Mouse (Mus musculus) liver, embryonic 14.5 days (tissue): ENCODE data around the gene Prdm16. TPM values are rescaled to one million over a fixed set of nuclear protein-coding genes. Genes with fewer than 3 reads are reported as not detected.

ENCODE experiments used
- ATAC-seq: fragments of 200-750 bp; cut with Nextera tagmentation; 2 replicates; pipeline ENCODE4 v1.8.0; 2017; ENCODE audit warnings: moderate number of reproducible peaks, mild to moderate bottlenecking, moderate library complexity; ENCODE audit not compliant: insufficient read depth
- DNase-seq, 3 experiments: peaks; one replicate each; pipeline ENCODE4 v3.0.0-alpha.2; 2012 to 2013; ENCODE audit warnings: low read depth in 3 of 3, low spot score in 3 of 3
- H3K27ac ChIP-seq: fragments of 300-500 bp; sonication (generic); 2 replicates; pipeline ENCODE4 v1.5.1; 2014; ENCODE audit warnings: moderate library complexity, mild to moderate bottlenecking, control low read depth, inconsistent platforms
- H3K27me3 ChIP-seq: fragments of 300-500 bp; sonication (generic); 2 replicates; pipeline ENCODE4 v1.6.1; 2014; ENCODE audit warnings: mild to moderate bottlenecking, low read length, moderate library complexity; ENCODE audit not compliant: control insufficient read depth, insufficient read depth
- H3K36me3 ChIP-seq: fragments of 300-500 bp; sonication (generic); replicated peaks from 2 replicates; pipeline ENCODE4 v1.6.1; 2014; ENCODE audit warnings: low read depth; ENCODE audit not compliant: control insufficient read depth, insufficient read depth
- H3K4me1 ChIP-seq, 2 experiments: fragments of 200-500 bp in 1 of 2; fragments of 300-500 bp in 1 of 2; sonication (generic) in 1 of 2; replicated peaks; 2 replicates each; pipeline ENCODE4 v1.6.1; 2012 to 2014; ENCODE audit warnings: antibody characterized with exemption in 1 of 2, inconsistent platforms in 1 of 2, low read length in 1 of 2; ENCODE audit not compliant: control insufficient read depth in 2 of 2, insufficient read depth in 2 of 2
- H3K4me2 ChIP-seq: fragments of 300-500 bp; sonication (generic); 2 replicates; pipeline ENCODE4 v1.6.1; 2014; ENCODE audit warnings: low read depth, mild to moderate bottlenecking, control low read depth, moderate library complexity
- H3K4me3 ChIP-seq, 2 experiments: fragments of 200-500 bp in 1 of 2; fragments of 300-500 bp in 1 of 2; sonication (generic) in 1 of 2; 2 replicates each; pipeline ENCODE4 v1.5.1; 2012 to 2014; ENCODE audit warnings: low read depth in 2 of 2, low read length in 2 of 2, mild to moderate bottlenecking in 2 of 2, control low read depth in 1 of 2, inconsistent platforms in 1 of 2, moderate library complexity in 1 of 2; ENCODE audit not compliant: insufficient read depth in 1 of 2
- H3K9ac ChIP-seq: fragments of 300-500 bp; sonication (generic); replicated peaks from 2 replicates; pipeline ENCODE4 v1.6.1; 2014; ENCODE audit warnings: mild to moderate bottlenecking, control low read depth, moderate library complexity
- H3K9me3 ChIP-seq: fragments of 300-500 bp; sonication (generic); 2 replicates; pipeline ENCODE4 v1.6.1; 2016; ENCODE audit warnings: low read length, mixed read lengths; ENCODE audit not compliant: control insufficient read depth
- CTCF ChIP-seq: IDR thresholded peaks from 2 replicates; pipeline ENCODE4 v1.5.1; 2016; ENCODE audit warnings: antibody characterized with exemption, low read depth, control low read depth
- EP300 ChIP-seq: IDR thresholded peaks from 2 replicates; pipeline ENCODE4 v1.6.1; 2016; ENCODE audit warnings: antibody characterized with exemption, low read depth
- WGBS: fragments of 180-500 bp; shearing (Covaris S2); extraction: QIAGEN DNeasy Blood & Tissue Kit; methylation state at CpG from one replicate; pipeline ENCODE4 v1.1.7; 2014; ENCODE audit not compliant: insufficient replicate concordance; 5-methylcytosine and 5-hydroxymethylcytosine counted together
- polyA plus RNA-seq, 2 experiments: library from polyadenylated mRNA; depleted of rRNA in 1 of 2; stranded (reverse) in 1 of 2; unstranded in 1 of 2; fragments of >200 nt; fragmentation: Nextera tagmentation in 1 of 2; extraction: Ambion mirVana in 1 of 2; gene quantifications; 2 replicates each; pipeline versions ENCODE4 v1.2.1 to v1.2.3; 2012 to 2014

Prdm16 gene
- polyA plus RNA-seq, 2 experiments: 0.70 to 0.86 TPM

GRCm38 (mm10) chr4:154586334-154586733 is 50.3 kb downstream of the Prdm16 start:
- WGBS: 76% methylated on average over 11 of the region's 11 CpGs
- Histone ChIP-seq H3K9me3 (no peaks in the 10 kb centered on the region), H3K4me1 (peaks cover 0 to 2% of the 10 kb centered on the region in 2 experiments; a peak in 1 of 4 replicates), H3K27ac (no peak overlapping the region), H3K27me3 (no peaks in the 10 kb centered on the region), H3K36me3 (no peaks in the 10 kb centered on the region), H3K9ac (no peak overlapping the region), H3K4me2 (no peak overlapping the region), H3K4me3 (no peak overlapping the region)
- no peak for DNase-seq
- ATAC-seq: no peak
- TF ChIP-seq EP300: no peak

GRCm38 (mm10) chr4:154585779-154586178 is 50.9 kb downstream of the Prdm16 start:
- H3K27ac ChIP-seq: no peak overlapping the region
- no peaks in the 10 kb centered on the region for H3K9me3 ChIP-seq
- no peak for ATAC-seq
- DNase-seq: no peak
- no peak overlapping the region for H3K4me2 ChIP-seq
- H3K36me3 ChIP-seq: no peaks in the 10 kb centered on the region
- no peaks in the 10 kb centered on the region for H3K4me1 ChIP-seq
- 63% methylated on average over 14 of the region's 14 CpGs for WGBS
- no peak overlapping the region for H3K9ac ChIP-seq
- no peaks in the 10 kb centered on the region for H3K27me3 ChIP-seq
- TF ChIP-seq CTCF: no peak
- TF ChIP-seq EP300: no peak
- H3K4me3 ChIP-seq: no peak overlapping the region

GRCm38 (mm10) chr4:154583712-154584111 is 53.0 kb downstream of the Prdm16 start:
- DNase-seq (no peak), ATAC-seq (no peak)
- H3K4me3 ChIP-seq: no peak overlapping the region
- H3K4me1 ChIP-seq: no peaks in the 10 kb centered on the region
- 78% methylated on average over 13 of the region's 13 CpGs for WGBS
- H3K9me3 ChIP-seq: no peaks in the 10 kb centered on the region
- H3K9ac ChIP-seq: no peak overlapping the region
- H3K27me3 ChIP-seq: no peaks in the 10 kb centered on the region
- TF ChIP-seq EP300 (no peak), CTCF (no peak)
- H3K4me2 ChIP-seq: no peak overlapping the region
- no peaks in the 10 kb centered on the region for H3K36me3 ChIP-seq
- no peak overlapping the region for H3K27ac ChIP-seq

GRCm38 (mm10) chr4:154582607-154583236 is 54.0 kb downstream of the Prdm16 start:
- Histone ChIP-seq H3K9me3 (no peaks in the 10 kb centered on the region), H3K36me3 (no peaks in the 10 kb centered on the region), H3K27me3 (no peaks in the 10 kb centered on the region), H3K27ac (no peak overlapping the region), H3K4me3 (no peak overlapping the region), H3K9ac (no peak overlapping the region), H3K4me2 (no peak overlapping the region), H3K4me1 (no peaks in the 10 kb centered on the region)
- TF ChIP-seq CTCF (no peak), EP300 (no peak)
- 74% methylated on average over 21 of the region's 21 CpGs for WGBS
- ATAC-seq: no peak
- no peak for DNase-seq

GRCm38 (mm10) chr4:154581261-154581886 is 55.3 kb downstream of the Prdm16 start:
- Histone ChIP-seq H3K4me1 (no peaks in the 10 kb centered on the region), H3K27ac (no peak overlapping the region), H3K4me3 (no peak overlapping the region), H3K4me2 (no peak overlapping the region), H3K36me3 (no peaks in the 10 kb centered on the region), H3K9me3 (no peaks in the 10 kb centered on the region), H3K27me3 (no peaks in the 10 kb centered on the region), H3K9ac (no peak overlapping the region)
- 67% methylated on average over 16 of the region's 16 CpGs for WGBS
- ATAC-seq (no peak), DNase-seq (no peak)
- no peak for TF ChIP-seq EP300
- no peak for TF ChIP-seq CTCF
